Mouse (Mus musculus) brain, embryonic 14.5 days (tissue): ENCODE measurements around the gene Ccdc107.

Experiments used
- CTCF ChIP-seq: fragments of 200-500 bp; IDR thresholded peaks from 2 replicates; pipeline ENCODE4 v1.5.1; 2012; ENCODE audit warnings: inconsistent platforms, mild to moderate bottlenecking, moderate library complexity, borderline replicate concordance; ENCODE audit not compliant: insufficient read depth, insufficient read length; ENCODE audit errors: extremely low read depth
- POLR2A ChIP-seq: fragments of 200-500 bp; IDR thresholded peaks from 2 replicates; pipeline ENCODE4 v1.6.1; 2012; ENCODE audit warnings: mild to moderate bottlenecking, inconsistent platforms, borderline replicate concordance; ENCODE audit not compliant: poor library complexity, insufficient read depth, insufficient read length, severe bottlenecking; ENCODE audit errors: extremely low read depth

DNA sequence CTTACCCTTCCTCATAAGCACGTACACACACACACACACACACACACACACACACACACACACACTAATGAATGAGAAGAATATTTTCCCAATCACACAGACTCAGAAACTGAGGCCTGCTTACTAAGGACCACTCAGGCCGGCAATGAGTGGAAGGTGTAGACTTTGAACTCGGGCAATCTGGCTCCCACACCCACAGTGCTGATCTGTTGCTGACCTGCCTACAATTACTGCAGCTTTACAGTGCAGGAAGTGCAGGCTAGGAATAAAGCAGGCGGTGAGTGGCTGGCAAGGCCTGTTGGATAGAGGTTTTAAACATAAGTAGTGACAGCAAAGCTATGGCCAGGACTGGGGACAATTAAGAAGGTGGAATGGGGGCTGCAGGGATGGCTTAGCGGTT is 11.7 kb upstream of the Ccdc107 start:
- TF ChIP-seq CTCF (no peak), POLR2A (no peak)
